Mouse (Mus musculus) cerebellum, postnatal 4 days (tissue): Measurements from ENCODE around the gene Lnx1.

Experiments used
- DNase-seq, 2 experiments: peaks; one replicate each; pipeline ENCODE4 v3.0.0; 2022; ENCODE audit warnings: low spot score in 2 of 2, mixed read lengths in 1 of 2

The Lnx1 gene

GRCm38 (mm10) chr5:74603306-74603705 lies 99.4 kb downstream of the Lnx1 start:
- no peak for DNase-seq

GRCm38 (mm10) chr5:74602371-74602770 lies 100.3 kb downstream of the Lnx1 start:
- DNase-seq: no peak

GRCm38 (mm10) chr5:74601965-74602364 lies 100.7 kb downstream of the Lnx1 start:
- DNase-seq: no peak

- DNase-seq: no peak
Observed at GRCm38 (mm10) chr5:74601171-74601570, 101.5 kb downstream of the Lnx1 start.

- no peak for DNase-seq
Observed at GRCm38 (mm10) chr5:74600010-74600409, 102.7 kb downstream of the Lnx1 start.

- DNase-seq: no peak
Observed at GRCm38 (mm10) chr5:74593147-74593546, 109.6 kb downstream of the Lnx1 start.

- no peak for DNase-seq
Observed at GRCm38 (mm10) chr5:74591413-74591812, 111.3 kb downstream of the Lnx1 start.

- DNase-seq: no peak
Observed at GRCm38 (mm10) chr5:74589133-74589532, 113.6 kb downstream of the Lnx1 start.

- DNase-seq: no peak
Observed at GRCm38 (mm10) chr5:74571767-74572166, 130.9 kb downstream of the Lnx1 start.

- DNase-seq: no peak
Observed at GRCm38 (mm10) chr5:74561151-74561550, 141.6 kb downstream of the Lnx1 start.

- DNase-seq: no peak
Observed at GRCm38 (mm10) chr5:74549566-74549965, 153.1 kb downstream of the Lnx1 start.

GRCm38 (mm10) chr5:74545606-74546005 lies 157.1 kb downstream of the Lnx1 start:
- DNase-seq: no peak
